Mouse (Mus musculus) embryonic facial prominence, embryonic 14.5 days (tissue): ENCODE measurements around the gene Slc26a10. TPM values are rescaled to one million over a fixed set of nuclear protein-coding genes. Genes with fewer than 3 reads are reported as not detected.
"Not testable (repeated sequence)": the region's sequence is repeated elsewhere in the genome, so short reads cannot be mapped to it uniquely, and the experiment has no call there.

Experiments used
- ATAC-seq: fragments of 200-750 bp; cut with Nextera tagmentation; 2 replicates; pipeline ENCODE4 v1.8.0; 2017; ENCODE audit warnings: low read depth, moderate number of reproducible peaks, moderate TSS enrichment
- DNase-seq: peaks from one replicate; pipeline ENCODE4 v3.0.0-alpha.2; 2015; ENCODE audit warnings: low spot score
- H3K27ac ChIP-seq: fragments of 300-500 bp; sonication (generic); replicated peaks from 2 replicates; pipeline ENCODE4 v1.5.1; 2014; ENCODE audit warnings: low read depth, mild to moderate bottlenecking, low read length, moderate library complexity
- H3K27me3 ChIP-seq: fragments of 300-500 bp; sonication (generic); replicated peaks from 2 replicates; pipeline ENCODE4 v1.6.1; 2014; ENCODE audit warnings: low read length; ENCODE audit not compliant: control insufficient read depth, insufficient read depth
- H3K36me3 ChIP-seq: fragments of 300-500 bp; sonication (generic); 2 replicates; pipeline ENCODE4 v1.6.1; 2014; ENCODE audit warnings: low read length, mixed read lengths; ENCODE audit not compliant: control insufficient read depth, insufficient read depth
- H3K4me1 ChIP-seq: fragments of 300-500 bp; sonication (generic); 2 replicates; pipeline ENCODE4 v1.6.1; 2014; ENCODE audit warnings: antibody characterized with exemption, low read length; ENCODE audit not compliant: control insufficient read depth, insufficient read depth
- H3K4me2 ChIP-seq: fragments of 300-500 bp; sonication (generic); 2 replicates; pipeline ENCODE4 v1.6.1; 2014; ENCODE audit warnings: low read depth, mild to moderate bottlenecking, low read length, moderate library complexity, mixed read lengths
- H3K4me3 ChIP-seq: fragments of 300-500 bp; sonication (generic); 2 replicates; pipeline ENCODE4 v1.5.1; 2014; ENCODE audit warnings: low read depth, mild to moderate bottlenecking, low read length
- H3K9ac ChIP-seq: fragments of 300-500 bp; sonication (generic); 2 replicates; pipeline ENCODE4 v1.6.1; 2014; ENCODE audit warnings: low read depth, mild to moderate bottlenecking, low read length, moderate library complexity, mixed read lengths
- H3K9me3 ChIP-seq: fragments of 300-500 bp; sonication (generic); 2 replicates; pipeline ENCODE4 v1.6.1; 2016; ENCODE audit warnings: low read length; ENCODE audit not compliant: control insufficient read depth
- WGBS: fragments of 180-500 bp; shearing (Covaris S2); extraction: QIAGEN DNeasy Blood & Tissue Kit; methylation state at CpG from one replicate; pipeline ENCODE4 v1.1.7; 2014; 5-methylcytosine and 5-hydroxymethylcytosine counted together
- polyA plus RNA-seq: library from polyadenylated mRNA; unstranded; fragments of >200 nt; fragmentation: Nextera tagmentation; extraction: Ambion mirVana; gene quantifications from 2 replicates; pipeline ENCODE4 v1.2.1, GENCODE M21; 2014

The Slc26a10 gene
- polyA plus RNA-seq, 1 experiment from 2014 or later: 0.86 TPM

- H3K36me3 ChIP-seq: peaks cover 40% of the 10 kb centered on the region
- H3K4me2 ChIP-seq: peak overlapping the region; percentile 72
- H3K9ac ChIP-seq: peak overlapping the region; percentile 97
- peak overlapping the region; percentile 76 for H3K4me3 ChIP-seq
- peak; percentile 85 for ATAC-seq
- H3K9me3 ChIP-seq: no peaks in the 10 kb centered on the region
- peak; percentile 93 for DNase-seq
- H3K27me3 ChIP-seq: no peaks in the 10 kb centered on the region
- H3K4me1 ChIP-seq: peaks cover 19% of the 10 kb centered on the region
- H3K27ac ChIP-seq: peak overlapping the region; percentile 96
- WGBS: 2% methylated on average over 5 of the region's 5 CpGs
These were observed 15.9 kb upstream of the Slc26a10 start for GRCm38 (mm10) chr10:127196392-127196791.

- peak; percentile 59 for ATAC-seq
- Histone ChIP-seq H3K27ac (peak within 1 kb of the TSS; percentile 96), H3K9ac (peak within 1 kb of the TSS; percentile 97), H3K4me2 (peak within 1 kb of the TSS; percentile 72), H3K36me3 (peaks cover 46% of the 10 kb centered on the region), H3K4me3 (peak within 1 kb of the TSS; percentile 76), H3K27me3 (no peaks in the 10 kb centered on the region), H3K4me1 (peaks cover 27% of the 10 kb centered on the region), H3K9me3 (no peaks in the 10 kb centered on the region)
- WGBS: under 1% methylated on average over 24 of the region's 47 CpGs
- peak; percentile 68 for DNase-seq
These were observed 15.1 kb upstream of the Slc26a10 start, which contains the start of gene Dtx3 for GRCm38 (mm10) chr10:127195328-127196129. Dtx3 (minus strand) TSS chr10:127195728.

GRCm38 (mm10) chr10:127194428-127195327 is 14.2 kb upstream of the Slc26a10 start:
- H3K4me2 ChIP-seq: peak overlapping the region; percentile 72
- H3K9ac ChIP-seq: peak overlapping the region; percentile 97
- H3K27me3 ChIP-seq: no peaks in the 10 kb centered on the region
- H3K4me1 ChIP-seq: peaks cover 29% of the 10 kb centered on the region
- H3K4me3 ChIP-seq: peak overlapping the region; percentile 76
- H3K36me3 ChIP-seq: peaks cover 46% of the 10 kb centered on the region
- 8% methylated on average over 22 of the region's 22 CpGs for WGBS
- H3K9me3 ChIP-seq: no peaks in the 10 kb centered on the region
- peak overlapping the region; percentile 96 for H3K27ac ChIP-seq
- ATAC-seq: no peak
- peak; percentile 56 for DNase-seq

DNA sequence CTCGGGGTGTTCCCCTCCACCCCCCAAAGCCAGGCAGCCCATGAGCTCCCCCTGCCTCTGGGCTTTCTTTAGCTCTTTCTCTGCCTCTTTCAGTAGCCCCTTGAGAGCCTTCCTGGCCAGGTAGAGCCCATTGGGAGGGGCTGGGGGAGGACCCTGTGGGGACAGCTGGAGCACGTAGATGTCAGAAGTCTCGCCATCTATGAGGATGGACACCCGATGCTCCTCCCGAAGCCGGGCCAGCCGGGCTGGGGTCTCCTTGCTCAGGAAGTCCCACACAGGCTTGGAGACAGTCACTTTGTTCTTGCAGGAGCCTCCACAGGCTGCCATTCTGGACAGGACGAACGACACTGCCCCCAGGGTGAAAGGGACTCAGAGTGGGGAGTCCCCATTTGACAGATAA is 12.6 kb upstream of the Slc26a10 start:
- H3K36me3 ChIP-seq: peaks cover 31% of the 10 kb centered on the region
- DNase-seq (no peak), ATAC-seq (no peak)
- H3K9ac ChIP-seq: no peak overlapping the region
- no peaks in the 10 kb centered on the region for H3K27me3 ChIP-seq
- peaks cover 29% of the 10 kb centered on the region for H3K4me1 ChIP-seq
- H3K4me3 ChIP-seq: no peak overlapping the region
- 73% methylated on average over 9 of the region's 9 CpGs for WGBS
- H3K9me3 ChIP-seq: no peaks in the 10 kb centered on the region
- no peak overlapping the region for H3K27ac ChIP-seq
- H3K4me2 ChIP-seq: 0 out of 2 replicates have a peak overlapping the region, but pooled peaks have one; percentile 18

DNA sequence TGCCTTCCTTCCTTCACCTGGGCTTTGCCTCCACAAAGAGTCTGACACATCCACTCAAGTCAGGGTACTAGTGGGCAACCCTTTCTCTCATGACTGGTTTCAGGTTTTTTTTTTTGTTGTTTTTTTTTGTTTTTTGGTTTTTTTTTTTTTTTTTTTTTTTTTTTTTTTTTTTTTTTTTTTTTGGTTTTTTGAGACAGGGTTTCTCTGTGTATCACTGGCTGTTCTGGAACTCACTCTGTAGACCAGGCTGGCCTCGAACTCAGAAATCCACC is 11.5 kb upstream of the Slc26a10 start:
- H3K27ac ChIP-seq, H3K27me3 ChIP-seq: not testable (repeated sequence)

DNA sequence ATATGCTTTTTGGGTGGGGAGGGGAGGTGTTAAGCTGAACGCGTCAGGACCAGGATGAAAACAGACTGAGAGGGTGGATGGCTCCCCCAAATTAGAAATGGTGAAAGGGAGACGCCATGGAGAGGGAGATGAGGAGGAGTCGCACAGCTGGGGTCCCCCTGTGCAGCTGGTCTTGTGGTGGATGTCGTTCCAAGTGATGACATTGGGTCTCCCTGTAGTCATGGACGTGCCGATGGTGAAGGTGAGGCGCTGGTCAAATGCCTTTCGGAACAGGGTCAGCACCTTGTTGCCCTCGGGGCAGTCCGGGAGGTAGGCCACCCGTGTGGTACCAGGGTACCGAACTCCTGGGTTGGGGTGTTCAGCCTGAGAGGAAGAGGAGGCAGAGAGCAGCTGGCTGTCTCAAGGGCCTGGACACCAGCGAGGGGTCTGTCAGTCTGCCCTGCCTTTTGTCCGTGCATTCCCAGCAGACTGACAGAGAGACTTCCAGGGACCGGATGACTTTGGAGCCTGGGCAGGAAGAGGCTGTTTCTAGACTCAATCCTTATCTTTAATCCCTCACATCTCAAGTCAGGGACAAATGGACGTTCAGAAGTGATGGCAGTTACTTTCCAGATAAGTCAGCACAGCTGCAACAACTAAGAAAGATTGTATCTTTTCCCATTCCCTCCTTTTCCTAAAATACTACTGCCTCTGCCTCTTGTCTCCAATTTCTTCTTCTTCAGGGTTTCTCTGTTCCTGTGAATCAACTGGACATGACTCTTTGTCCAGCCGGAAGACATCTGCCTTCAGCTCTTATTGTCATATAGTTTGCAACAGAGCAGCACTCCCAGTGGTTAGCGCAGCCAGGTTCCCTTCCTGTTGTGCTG is 11.0 kb upstream of the Slc26a10 start:
- 74% methylated on average over 19 of the region's 19 CpGs for WGBS
- Histone ChIP-seq H3K9me3 (no peaks in the 10 kb centered on the region), H3K36me3 (peaks cover 35% of the 10 kb centered on the region), H3K9ac (0 out of 2 replicates have a peak overlapping the region, but pooled peaks have one; percentile 88), H3K4me2 (peak overlapping the region; percentile 97), H3K27ac (peak overlapping the region; percentile 96), H3K4me3 (peak overlapping the region; percentile 74; the same call in 1 of the 2 replicates), H3K4me1 (peaks cover 27% of the 10 kb centered on the region), H3K27me3 (no peaks in the 10 kb centered on the region)
- DNase-seq (no peak), ATAC-seq (no peak)

More for the DNA sequence above, 11.5 kb upstream of the Slc26a10 start:
- H3K9ac ChIP-seq, ATAC-seq, H3K9me3 ChIP-seq, H3K4me2 ChIP-seq, DNase-seq, H3K4me3 ChIP-seq: not testable (repeated sequence)
- 90% methylated on average over 1 of the region's 1 CpGs for WGBS
- H3K4me1 ChIP-seq: peaks cover 32% of the 10 kb centered on the region
- peaks cover 30% of the 10 kb centered on the region for H3K36me3 ChIP-seq

DNA sequence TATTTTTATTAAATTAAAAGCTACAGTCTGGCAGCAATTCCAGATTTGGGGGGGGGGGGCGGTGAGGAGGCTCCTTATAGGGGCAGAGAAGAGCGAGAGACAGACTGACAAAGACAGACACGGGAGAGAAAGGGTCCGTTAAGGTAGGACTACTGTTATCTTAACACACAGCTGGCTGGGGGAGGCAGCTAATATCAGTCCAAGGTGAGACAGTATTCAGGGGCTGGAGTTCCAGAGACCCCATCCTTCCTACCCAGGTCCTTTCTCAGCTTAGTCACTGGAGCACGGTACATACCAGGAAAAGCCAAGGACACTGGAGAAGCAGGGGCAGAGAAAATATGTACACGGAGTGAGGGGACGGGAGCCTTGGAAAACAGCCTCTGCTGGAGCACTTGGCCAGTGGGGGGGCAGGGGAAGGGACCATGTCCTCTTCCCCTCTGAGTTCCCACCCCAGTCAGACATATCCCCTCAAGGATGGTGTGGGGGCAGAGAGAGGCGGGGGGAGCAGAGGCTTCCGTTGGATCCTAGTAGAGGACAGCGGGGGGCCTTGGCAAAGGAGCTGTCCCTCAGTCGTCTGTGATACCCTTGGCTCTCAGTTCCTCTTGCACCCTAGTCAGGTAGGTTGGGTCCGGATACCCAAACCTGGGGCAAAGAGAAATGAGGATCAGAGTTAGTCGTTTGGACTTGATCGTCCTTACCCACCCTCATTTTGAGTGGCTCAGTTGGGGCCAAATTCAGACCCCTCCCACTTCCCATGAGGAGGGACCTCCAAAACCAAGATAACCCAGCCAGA is 10.1 kb upstream of the Slc26a10 start:
- Histone ChIP-seq H3K9me3 (no peaks in the 10 kb centered on the region), H3K36me3 (peaks cover 42% of the 10 kb centered on the region), H3K27me3 (no peaks in the 10 kb centered on the region), H3K4me2 (peak overlapping the region; percentile 97), H3K9ac (peak overlapping the region; percentile 88), H3K27ac (peak overlapping the region; percentile 96), H3K4me1 (peaks cover 26% of the 10 kb centered on the region), H3K4me3 (peak overlapping the region; percentile 74)
- DNase-seq: no peak
- no peak for ATAC-seq
- 35% methylated on average over 12 of the region's 14 CpGs for WGBS
